In genomic region chr2:36023291-36023690, GRCm38 (mm10) we compare ENCODE assay signal across 13 mouse cellular contexts. TPM values are rescaled to one million over a fixed set of nuclear protein-coding genes. Genes with fewer than 3 reads are reported as not detected.
DNase-seq lines count a peak whose midpoint lies in the region; ATAC-seq lines count a peak whose summit lies in the region.
"Had no signal": no experiment of that assay in that cellular context is flagged by ENCODE, and none has a peak within 500 bp of the region (broad histone marks: within the 10 kb centered on the region; RNA-seq: fewer than 3 reads in every experiment).

No protein-coding gene starts in this region.

- no peaks in the 10 kb centered on the region for H3K36me3 ChIP-seq in kidney, embryonic 14.5 days (ENCODE audit: control insufficient read depth, insufficient read depth, low read length)
- H3K36me3 ChIP-seq in heart, embryonic 14.5 days (ENCODE audit: control insufficient read depth, insufficient read depth, low read length), result no peaks in the 10 kb centered on the region

- no peak overlapping the region for H3K4me3 ChIP-seq in kidney, embryonic 14.5 days (ENCODE audit: low read length)
- H3K4me3 ChIP-seq in heart, embryonic 14.5 days (ENCODE audit: control insufficient read depth in 1 of 2, insufficient read depth in 1 of 2, low read depth in 1 of 2, low read length in 2 of 2), result no peak overlapping the region

- WGBS in kidney, embryonic 14.5 days, result 57% methylated on average over 3 of the region's 3 CpGs
- WGBS in heart, embryonic 14.5 days, result 37% methylated on average over 3 of the region's 3 CpGs

- ATAC-seq in kidney, embryonic 14.5 days (ENCODE audit: low FRiP score, low TSS enrichment), result no peak
- ATAC-seq in heart, embryonic 14.5 days (ENCODE audit: insufficient number of reproducible peaks, insufficient read depth, low FRiP score, low read depth), result 0 out of 2 replicates have a peak, but pooled peaks have one; percentile 33
- ATAC-seq: CD4-positive, CD25-positive, alpha-beta regulatory T cell, adult 4 months had no signal

- H3K27me3 ChIP-seq in kidney, embryonic 14.5 days (ENCODE audit: control insufficient read depth, insufficient read depth, low read length), result no peaks in the 10 kb centered on the region; the same call in 1 of the 2 replicates
- peaks cover 7% of the 10 kb centered on the region; the same call in 1 of the 2 replicates for H3K27me3 ChIP-seq in heart, embryonic 14.5 days (ENCODE audit: control insufficient read depth, insufficient read depth, low read length)

- no peaks in the 10 kb centered on the region for H3K9me3 ChIP-seq in kidney, embryonic 14.5 days (ENCODE audit: control insufficient read depth, low read length)
- no peaks in the 10 kb centered on the region for H3K9me3 ChIP-seq in heart, embryonic 14.5 days (ENCODE audit: control insufficient read depth, low read length)

- DNase-seq in kidney, adult 11 months, result peak; percentile 79
- peak; percentile 81 for DNase-seq in kidney, postnatal 10 days
- peak; percentile 18 for DNase-seq in skeletal muscle tissue, adult 2 months (ENCODE audit: low read depth, low spot score)
- no peak for DNase-seq in layer of hippocampus, adult 8-10 months (ENCODE audit: low spot score in 2 of 2)
- no peak for DNase-seq in cerebellum, postnatal 36 days
- DNase-seq in right cerebral cortex, postnatal 36 days (ENCODE audit: low spot score in 2 of 2), result no peak
- DNase-seq: cerebellum, adult 9-10 months; retina, postnatal 1 day had no signal

- no peak overlapping the region for H3K9ac ChIP-seq in kidney, embryonic 14.5 days (ENCODE audit: low read depth, low read length)
- H3K9ac ChIP-seq in heart, embryonic 14.5 days (ENCODE audit: low read length), result no peak overlapping the region

- no peak overlapping the region for H3K27ac ChIP-seq in kidney, embryonic 14.5 days (ENCODE audit: low read depth, low read length)
- no peak overlapping the region for H3K27ac ChIP-seq in heart, embryonic 14.5 days (replicated peaks in 1 of 2; ENCODE audit: control insufficient read depth in 1 of 2, insufficient read depth in 1 of 2, low read depth in 2 of 2, low read length in 2 of 2)

- 0 out of 2 replicates have a peak, but pooled peaks cover 3% of the 10 kb centered on the region for H3K4me1 ChIP-seq in kidney, embryonic 14.5 days (ENCODE audit: control insufficient read depth, insufficient read depth, low read length)
- H3K4me1 ChIP-seq in heart, embryonic 14.5 days (ENCODE audit: control insufficient read depth in 2 of 2, insufficient read depth in 2 of 2, low read length in 2 of 2), result peaks cover 0 to 8% of the 10 kb centered on the region in 2 experiments; a peak in 1 of 4 replicates

- no peak overlapping the region for H3K4me2 ChIP-seq in kidney, embryonic 14.5 days (replicated peaks; ENCODE audit: low read depth, low read length)
- H3K4me2 ChIP-seq in heart, embryonic 14.5 days (ENCODE audit: low read length), result no peak overlapping the region

RNA-seq across cellular contexts. Expression of gene Ndufa8, which starts 25.9 kb away (rescaled TPM):
- 238 and 244 TPM in 2 replicates for polyA plus RNA-seq in kidney, embryonic 14.5 days (2014; fragmentation: Nextera tagmentation; extraction: Ambion mirVana)
- polyA plus RNA-seq in heart, embryonic 14.5 days (2014; fragmentation: Nextera tagmentation; extraction: Ambion mirVana), result 464 and 494 TPM in 2 replicates
- 100 to 1,000 TPM; 174 to 193 (median 178) TPM for total RNA-seq in layer of hippocampus, adult 8-10 months (2022)

RNA-seq across cellular contexts. Expression of gene Morn5, which starts 26.0 kb away (rescaled TPM):
- polyA plus RNA-seq in kidney, embryonic 14.5 days (2014; fragmentation: Nextera tagmentation; extraction: Ambion mirVana), result 0.87 TPM in 1 of 2 replicates, not detected in the other
- polyA plus RNA-seq in heart, embryonic 14.5 days (2014; fragmentation: Nextera tagmentation; extraction: Ambion mirVana), result not detected in 2 replicates
- 1 to 10 TPM; 1.1 to 3.3 (median 1.6) TPM for total RNA-seq in layer of hippocampus, adult 8-10 months (2022)
- total RNA-seq: granulocyte monocyte progenitor cell, adult 5-6 weeks had no signal
- polyA plus RNA-seq: CD4-positive, CD25-positive, alpha-beta regulatory T cell, adult 4 months; liver, embryonic 16.5 days had no signal

RNA-seq across cellular contexts. Expression of gene Ttll11, which starts 43.6 kb away (rescaled TPM):
- 0.58 and 1.0 TPM in 2 replicates for polyA plus RNA-seq in kidney, embryonic 14.5 days (2014; fragmentation: Nextera tagmentation; extraction: Ambion mirVana)
- 0.53 and 1.00 TPM in 2 replicates for polyA plus RNA-seq in heart, embryonic 14.5 days (2014; fragmentation: Nextera tagmentation; extraction: Ambion mirVana)
- total RNA-seq in layer of hippocampus, adult 8-10 months (2022), result 10 to 100 TPM; 33.4 to 40.3 (median 38.6) TPM
- total RNA-seq: granulocyte monocyte progenitor cell, adult 5-6 weeks had no signal
- polyA plus RNA-seq: CD4-positive, CD25-positive, alpha-beta regulatory T cell, adult 4 months had no signal

Comparison
In these comparisons a context has a peak if more than half of its experiments do, and no peak if none do; other contexts are left out.
1. DNase-seq: peak in kidney, adult 11 months (single experiment), kidney, postnatal 10 days (single experiment) and skeletal muscle tissue, adult 2 months (single experiment); none in layer of hippocampus, adult 8-10 months (0 of 2), cerebellum, postnatal 36 days (0 of 2) and right cerebral cortex, postnatal 36 days (0 of 2).